ENCODE assay signal across 28 mouse cellular contexts in the genomic region with DNA sequence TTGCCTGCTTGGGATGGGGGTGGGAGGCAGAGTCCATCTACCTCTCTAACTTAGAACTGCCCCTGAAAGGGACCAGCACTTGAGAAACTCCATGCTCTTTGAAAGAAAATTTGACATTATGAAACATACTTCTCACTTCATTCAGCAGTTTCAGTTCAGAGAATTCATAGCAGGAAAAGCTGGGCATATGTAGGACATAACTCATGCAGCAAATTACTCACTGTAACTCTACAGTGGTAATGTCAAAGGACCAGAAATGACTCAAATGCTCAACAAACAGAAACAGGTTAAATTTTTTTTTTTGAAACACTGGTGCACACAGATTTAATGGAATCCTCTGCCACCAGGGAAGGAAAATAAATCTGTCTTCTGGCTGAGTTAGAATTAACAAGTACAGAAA. TPM values are rescaled to one million over a fixed set of nuclear protein-coding genes. Genes with fewer than 3 reads are reported as not detected.
DNase-seq lines count a peak whose midpoint lies in the region; ATAC-seq and TF ChIP-seq lines count a peak whose summit lies in the region.
"Had no signal": no experiment of that assay in that cellular context is flagged by ENCODE, and none has a peak within 500 bp of the region (broad histone marks: within the 10 kb centered on the region; RNA-seq: fewer than 3 reads in every experiment).

No protein-coding gene starts in this region.

- 0 out of 2 replicates have a peak, but pooled peaks cover 3% of the 10 kb centered on the region for H3K4me1 ChIP-seq in lung, embryonic 14.5 days (ENCODE audit: insufficient read depth)
- H3K4me1 ChIP-seq in embryonic fibroblast, embryonic 13.5 days (ENCODE audit: control insufficient read depth, insufficient read depth, low read length): peaks cover 6% of the 10 kb centered on the region
- H3K4me1 ChIP-seq: embryonic facial prominence, embryonic 12.5 days; embryonic facial prominence, embryonic 15.5 days; forebrain, embryonic 12.5 days; forebrain, embryonic 15.5 days; hindbrain, embryonic 10.5 days; hindbrain, embryonic 13.5 days; intestine, embryonic 15.5 days had no signal

- H3K27ac ChIP-seq in lung, embryonic 14.5 days (ENCODE audit: low read depth): peak overlapping the region; percentile 10; the same call in 1 of the 2 replicates
- H3K27ac ChIP-seq in embryonic fibroblast, embryonic 13.5 days (ENCODE audit: insufficient read depth, low read length): peak overlapping the region; percentile 84
- H3K27ac ChIP-seq: embryonic facial prominence, embryonic 12.5 days; embryonic facial prominence, embryonic 15.5 days; forebrain, embryonic 12.5 days; forebrain, embryonic 15.5 days; gastrocnemius, adult 2 months; heart, embryonic 15.5 days; hindbrain, embryonic 10.5 days; hindbrain, embryonic 13.5 days; intestine, embryonic 15.5 days had no signal

- no peak overlapping the region for H3K9ac ChIP-seq in lung, embryonic 14.5 days
- H3K9ac ChIP-seq: embryonic facial prominence, embryonic 12.5 days; embryonic facial prominence, embryonic 15.5 days; forebrain, embryonic 12.5 days; forebrain, embryonic 15.5 days; heart, embryonic 15.5 days; hindbrain, embryonic 13.5 days; intestine, embryonic 15.5 days had no signal

- H3K9me3 ChIP-seq in lung, embryonic 14.5 days (ENCODE audit: low read depth, low read length): no peaks in the 10 kb centered on the region
- H3K9me3 ChIP-seq: embryonic facial prominence, embryonic 12.5 days; embryonic facial prominence, embryonic 15.5 days; forebrain, embryonic 12.5 days; forebrain, embryonic 15.5 days; heart, embryonic 15.5 days; hindbrain, embryonic 10.5 days; hindbrain, embryonic 13.5 days; intestine, embryonic 15.5 days had no signal

- no peaks in the 10 kb centered on the region for H3K27me3 ChIP-seq in lung, embryonic 14.5 days (ENCODE audit: insufficient read depth, low read length)
- H3K27me3 ChIP-seq: embryonic facial prominence, embryonic 12.5 days; embryonic facial prominence, embryonic 15.5 days; forebrain, embryonic 12.5 days; forebrain, embryonic 15.5 days; heart, embryonic 15.5 days; hindbrain, embryonic 13.5 days; intestine, embryonic 15.5 days; Patski had no signal

- H3K36me3 ChIP-seq in lung, embryonic 14.5 days (ENCODE audit: insufficient read depth): no peaks in the 10 kb centered on the region
- H3K36me3 ChIP-seq: embryonic facial prominence, embryonic 12.5 days; embryonic facial prominence, embryonic 15.5 days; forebrain, embryonic 12.5 days; forebrain, embryonic 15.5 days; heart, embryonic 15.5 days; hindbrain, embryonic 10.5 days; hindbrain, embryonic 13.5 days; intestine, embryonic 15.5 days had no signal

- no peak for TF ChIP-seq POLR2A in embryonic fibroblast, embryonic 13.5 days (IDR thresholded peaks at IDR 0.05; ENCODE audit: low read depth, low read length)

- H3K4me3 ChIP-seq in lung, embryonic 14.5 days (ENCODE audit: low read depth, low read length): no peak overlapping the region
- H3K4me3 ChIP-seq in embryonic fibroblast, embryonic 13.5 days (ENCODE audit: insufficient read depth, low read length): no peak overlapping the region
- H3K4me3 ChIP-seq: embryonic facial prominence, embryonic 12.5 days; embryonic facial prominence, embryonic 15.5 days; erythroblast, embryonic 14.5 days; forebrain, embryonic 12.5 days; forebrain, embryonic 15.5 days; gastrocnemius, adult 2 months; heart, embryonic 15.5 days; hindbrain, embryonic 10.5 days; hindbrain, embryonic 13.5 days; intestine, embryonic 15.5 days had no signal

- no peak for ATAC-seq in lung, embryonic 14.5 days (ENCODE audit: insufficient read depth)
- ATAC-seq: CD4-positive, CD25-positive, alpha-beta regulatory T cell, adult 4 months; forebrain, embryonic 15.5 days; hindbrain, embryonic 16.5 days; intestine, embryonic 15.5 days; Patski had no signal

- no peak for TF ChIP-seq CTCF in lung, embryonic 14.5 days (IDR thresholded peaks at IDR 0.05; ENCODE audit: low read depth)
- TF ChIP-seq CTCF in embryonic fibroblast, embryonic 13.5 days (IDR thresholded peaks at IDR 0.05; ENCODE audit: borderline replicate concordance, insufficient read depth, low read length): no peak

- DNase-seq in lung, embryonic 14.5 days: peak; percentile 35
- DNase-seq in lung, postnatal 36 days: no peak
- DNase-seq in 3T3-L1 (ENCODE audit: low read depth, low spot score): peak; percentile 49
- DNase-seq in NIH3T3 (ENCODE audit: low read depth): peak; percentile 48
- no peak for DNase-seq in right cerebral cortex, postnatal 10 days (ENCODE audit: low spot score in 2 of 2)
- DNase-seq in spleen, postnatal 4 days (ENCODE audit: low spot score in 2 of 2): no peak
- DNase-seq: adrenal gland, postnatal 14 days; cerebellum, adult 2 months; cerebellum, adult 9-11 months; cerebellum, postnatal 25 days; gastrocnemius, adult 2 months; gastrocnemius, postnatal 14 days; heart, adult 11 months; heart, postnatal 36 days had no signal

- no peak overlapping the region for H3K4me2 ChIP-seq in lung, embryonic 14.5 days
- H3K4me2 ChIP-seq: embryonic facial prominence, embryonic 12.5 days; embryonic facial prominence, embryonic 15.5 days; forebrain, embryonic 12.5 days; forebrain, embryonic 15.5 days; heart, embryonic 11.5 days; heart, embryonic 15.5 days; hindbrain, embryonic 13.5 days; intestine, embryonic 15.5 days had no signal

RNA-seq across cellular contexts. Expression of gene Arnt2, which starts 56.5 kb away (rescaled TPM):
- 14.4 and 16.0 TPM in 2 replicates for polyA plus RNA-seq in lung, embryonic 14.5 days (2014; fragmentation: Nextera tagmentation; extraction: Ambion mirVana)
- 14.4 and 20.2 TPM in 2 replicates for polyA plus RNA-seq in embryonic fibroblast, embryonic 13.5 days (2011; ENCODE audit: insufficient read length, low read depth, missing spikeins)
- polyA plus RNA-seq: erythroblast, embryonic 14.5 days had no signal

Comparison
In these comparisons a context has a peak if more than half of its experiments do, and no peak if none do; other contexts are left out.
1. DNase-seq: peak in lung, embryonic 14.5 days (single experiment), 3T3-L1 (single experiment) and NIH3T3 (single experiment); none in lung, postnatal 36 days (single experiment), right cerebral cortex, postnatal 10 days (0 of 2) and spleen, postnatal 4 days (0 of 2).